Mouse (Mus musculus) liver, postnatal 0 days (tissue): ENCODE results near the gene Myl6b. TPM values are rescaled to one million over a fixed set of nuclear protein-coding genes. Genes with fewer than 3 reads are reported as not detected.

Source experiments
- ATAC-seq: fragments of 200-750 bp; cut with Nextera tagmentation; 2 replicates; pipeline ENCODE4 v1.8.0; 2017; ENCODE audit warnings: mild to moderate bottlenecking, moderate library complexity
- DNase-seq: peaks from one replicate; pipeline ENCODE4 v3.0.0-alpha.2; 2016
- H3K27ac ChIP-seq: fragments of 300-500 bp; sonication (generic); 2 replicates; pipeline ENCODE4 v1.5.1; 2014; ENCODE audit warnings: antibody characterized with exemption, moderate library complexity, mild to moderate bottlenecking, low read depth
- H3K27me3 ChIP-seq: fragments of 300-500 bp; sonication (generic); 2 replicates; pipeline ENCODE4 v1.6.1; 2014; ENCODE audit warnings: low read length, control low read depth, mixed read lengths; ENCODE audit not compliant: insufficient read depth
- H3K36me3 ChIP-seq: fragments of 300-500 bp; sonication (generic); replicated peaks from 2 replicates; pipeline ENCODE4 v1.6.1; 2014; ENCODE audit warnings: mild to moderate bottlenecking, control low read depth, low read length, moderate library complexity, mixed read lengths; ENCODE audit not compliant: insufficient read depth
- H3K4me1 ChIP-seq: fragments of 300-500 bp; sonication (generic); 2 replicates; pipeline ENCODE4 v1.6.1; 2014; ENCODE audit warnings: antibody characterized with exemption, mild to moderate bottlenecking, control low read depth; ENCODE audit not compliant: insufficient read depth
- H3K4me2 ChIP-seq: fragments of 300-500 bp; sonication (generic); 2 replicates; pipeline ENCODE4 v1.6.1; 2014; ENCODE audit warnings: low read depth, mild to moderate bottlenecking, low read length, moderate library complexity, mixed read lengths
- H3K4me3 ChIP-seq: fragments of 300-500 bp; sonication (generic); 2 replicates; pipeline ENCODE4 v1.5.1; 2014; ENCODE audit warnings: low read depth, low read length
- H3K9ac ChIP-seq: fragments of 300-500 bp; sonication (generic); replicated peaks from 2 replicates; pipeline ENCODE4 v1.6.1; 2014; ENCODE audit warnings: mild to moderate bottlenecking, moderate library complexity
- H3K9me3 ChIP-seq: fragments of 300-500 bp; sonication (generic); 2 replicates; pipeline ENCODE4 v1.6.1; 2016; ENCODE audit warnings: mild to moderate bottlenecking, control low read depth, low read length, mixed read lengths
- CTCF ChIP-seq: sonication (generic); IDR thresholded peaks from 2 replicates; pipeline ENCODE4 v1.5.1; 2016; ENCODE audit warnings: antibody characterized with exemption, low read depth
- EP300 ChIP-seq: IDR thresholded peaks from 2 replicates; pipeline ENCODE4 v1.6.1; 2016; ENCODE audit warnings: antibody characterized with exemption, low read depth, mild to moderate bottlenecking
- WGBS: fragments of 180-500 bp; shearing (Covaris S2); extraction: QIAGEN DNeasy Blood & Tissue Kit; methylation state at CpG from one replicate; pipeline ENCODE4 v1.1.7; 2014; ENCODE audit not compliant: insufficient replicate concordance; 5-methylcytosine and 5-hydroxymethylcytosine counted together
- polyA plus RNA-seq: library from polyadenylated mRNA; unstranded; fragments of >200 nt; fragmentation: Nextera tagmentation; extraction: Ambion mirVana; gene quantifications from 2 replicates; pipeline ENCODE4 v1.2.1, GENCODE M21; 2015

Gene Myl6b
- polyA plus RNA-seq, 1 experiment from 2014 or later, result 1.5 TPM

GRCm38 (mm10) chr10:128459409-128460269 lies 38.8 kb downstream of the Myl6b start:
- WGBS, result 3% methylated on average over 16 of the region's 67 CpGs
- peaks cover 10% of the 10 kb centered on the region; the same call in 1 of the 2 replicates for H3K4me1 ChIP-seq
- H3K4me3 ChIP-seq, result peak overlapping the region; percentile 86
- peak overlapping the region; percentile 93 for H3K9ac ChIP-seq
- H3K27me3 ChIP-seq, result no peaks in the 10 kb centered on the region
- H3K27ac ChIP-seq, result peak overlapping the region; percentile 96
- H3K36me3 ChIP-seq, result peaks cover 28% of the 10 kb centered on the region
- no peaks in the 10 kb centered on the region for H3K9me3 ChIP-seq
- no peak for DNase-seq
- ATAC-seq, result peak; percentile 71
- TF ChIP-seq EP300, result no peak
- TF ChIP-seq CTCF, result no peak
- peak overlapping the region; percentile 89 for H3K4me2 ChIP-seq

DNA sequence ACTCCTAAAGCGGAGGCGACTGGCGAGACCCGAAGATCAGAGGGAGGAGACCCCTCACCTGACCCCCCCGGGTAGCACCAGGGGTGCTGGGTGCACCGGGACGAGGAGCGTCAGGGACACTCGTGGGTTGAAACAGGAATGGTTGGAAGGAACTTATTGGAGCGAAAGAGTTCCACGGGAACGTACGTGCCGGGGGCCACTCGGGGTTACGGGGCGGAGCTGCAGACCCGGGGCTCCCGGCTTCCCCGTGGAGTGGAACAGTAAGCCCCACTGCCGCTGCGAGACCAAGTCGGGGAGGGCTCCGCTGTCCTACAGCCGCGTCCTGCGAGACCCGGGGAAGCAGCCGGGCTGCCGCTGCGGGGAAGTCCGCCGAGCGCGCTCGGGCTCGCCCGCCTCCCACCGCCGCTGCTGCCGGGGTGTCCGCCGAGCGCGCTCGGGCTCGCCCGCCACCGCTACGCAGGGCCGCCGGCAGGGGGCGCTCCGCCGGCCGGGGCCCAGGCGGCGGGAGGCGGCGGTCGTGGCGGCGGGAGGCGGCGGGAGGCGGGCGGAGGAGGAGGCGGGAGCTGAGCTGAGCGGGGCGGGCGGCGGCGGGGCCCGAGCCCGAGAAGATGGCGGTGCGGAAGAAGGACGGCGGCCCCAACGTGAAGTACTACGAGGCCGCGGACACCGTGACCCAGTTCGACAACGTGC lies 39.6 kb downstream of the Myl6b start, which contains the start of gene Smarcc2:
Smarcc2 (plus strand) TSS at position 530 of the 690 bp plus-strand sequence.
- under 1% methylated on average over 41 of the region's 86 CpGs for WGBS
- no peaks in the 10 kb centered on the region for H3K9me3 ChIP-seq
- DNase-seq, result peak; percentile 92
- H3K27ac ChIP-seq, result peak within 1 kb of the TSS; percentile 96
- peak within 1 kb of the TSS; percentile 93 for H3K9ac ChIP-seq
- no peaks in the 10 kb centered on the region for H3K27me3 ChIP-seq
- peak; percentile 38 for TF ChIP-seq CTCF
- no peak for TF ChIP-seq EP300
- peak within 1 kb of the TSS; percentile 89 for H3K4me2 ChIP-seq
- H3K4me3 ChIP-seq, result peak within 1 kb of the TSS; percentile 86
- peak; percentile 85 for ATAC-seq
- H3K36me3 ChIP-seq, result peaks cover 20% of the 10 kb centered on the region
- H3K4me1 ChIP-seq, result peaks cover 10% of the 10 kb centered on the region; the same call in 1 of the 2 replicates

DNA sequence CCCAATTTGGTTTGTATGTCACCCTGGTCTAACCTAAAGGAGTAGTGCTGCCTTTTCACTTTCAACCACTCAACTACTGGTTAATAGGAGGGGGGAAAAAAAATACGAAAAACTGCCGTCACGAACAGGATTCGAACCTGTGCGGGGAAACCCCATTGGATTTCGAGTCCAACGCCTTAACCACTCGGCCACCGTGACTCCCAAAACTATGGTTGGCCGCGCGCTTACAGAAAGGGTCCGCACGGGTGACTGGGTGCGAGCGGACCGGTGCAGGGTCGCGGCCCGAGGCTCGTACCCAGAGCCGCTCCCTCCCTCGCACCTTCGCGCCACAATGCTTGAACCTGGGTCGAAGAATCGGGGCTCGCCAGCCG lies 40.2 kb downstream of the Myl6b start:
- ATAC-seq (peak; percentile 53), DNase-seq (peak; percentile 93)
- TF ChIP-seq CTCF (no peak), EP300 (no peak)
- Histone ChIP-seq H3K4me1 (peaks cover 10% of the 10 kb centered on the region; the same call in 1 of the 2 replicates), H3K4me2 (peak overlapping the region; percentile 89), H3K9ac (peak overlapping the region; percentile 93), H3K36me3 (peaks cover 15% of the 10 kb centered on the region), H3K27ac (peak overlapping the region; percentile 96), H3K4me3 (peak overlapping the region; percentile 86), H3K27me3 (no peaks in the 10 kb centered on the region), H3K9me3 (no peaks in the 10 kb centered on the region)
- WGBS, result under 1% methylated on average over 29 of the region's 29 CpGs

GRCm38 (mm10) chr10:128457676-128458075 lies 40.8 kb downstream of the Myl6b start:
- Histone ChIP-seq H3K36me3 (peaks cover 9% of the 10 kb centered on the region; the same call in 1 of the 2 replicates), H3K4me1 (peaks cover 10% of the 10 kb centered on the region; the same call in 1 of the 2 replicates), H3K9ac (no peak overlapping the region), H3K4me3 (no peak overlapping the region), H3K9me3 (no peaks in the 10 kb centered on the region), H3K4me2 (no peak overlapping the region; the same call in 1 of the 2 replicates), H3K27me3 (no peaks in the 10 kb centered on the region), H3K27ac (no peak overlapping the region)
- no peak for TF ChIP-seq CTCF
- TF ChIP-seq EP300, result no peak
- 89% methylated on average over 6 of the region's 6 CpGs for WGBS
- ATAC-seq (no peak), DNase-seq (no peak)

DNA sequence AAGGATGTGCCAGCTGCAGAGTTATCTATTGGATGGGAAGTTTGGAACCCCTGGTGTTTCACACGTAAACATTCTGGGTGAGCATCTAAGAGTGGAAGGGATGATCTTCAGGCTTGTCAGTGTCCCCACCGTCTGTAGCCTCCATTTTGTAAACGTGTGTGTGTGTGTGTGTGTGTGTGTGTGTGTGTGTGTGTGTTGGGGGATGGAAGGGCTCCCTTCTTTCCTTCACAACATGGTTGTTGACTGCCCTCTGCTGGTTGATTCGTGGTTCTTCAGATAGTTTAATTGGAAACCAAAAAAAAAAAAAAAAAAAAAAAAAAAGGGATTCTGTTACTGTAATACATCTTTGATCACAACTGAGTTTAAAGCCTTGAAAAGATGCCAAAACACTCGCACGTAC lies 43.2 kb downstream of the Myl6b start:
- Histone ChIP-seq H3K4me1 (peaks cover 2% of the 10 kb centered on the region; the same call in 1 of the 2 replicates), H3K9me3 (no peaks in the 10 kb centered on the region), H3K4me2 (peak overlapping the region; percentile 40), H3K4me3 (no peak overlapping the region), H3K9ac (0 out of 2 replicates have a peak overlapping the region, but pooled peaks have one; percentile 16), H3K36me3 (no peaks in the 10 kb centered on the region), H3K27me3 (no peaks in the 10 kb centered on the region), H3K27ac (no peak overlapping the region)
- peak; percentile 80 for TF ChIP-seq CTCF
- TF ChIP-seq EP300, result no peak
- WGBS, result 4% methylated on average over 6 of the region's 6 CpGs
- DNase-seq (peak; percentile 80), ATAC-seq (no peak)

- ATAC-seq (no peak), DNase-seq (no peak)
- Histone ChIP-seq H3K4me3 (no peak overlapping the region), H3K27me3 (no peaks in the 10 kb centered on the region), H3K4me1 (no peaks in the 10 kb centered on the region), H3K36me3 (no peaks in the 10 kb centered on the region), H3K9ac (no peak overlapping the region), H3K27ac (no peak overlapping the region), H3K9me3 (no peaks in the 10 kb centered on the region), H3K4me2 (no peak overlapping the region)
- TF ChIP-seq CTCF (no peak), EP300 (no peak)
- 64% methylated on average over 3 of the region's 3 CpGs for WGBS
These were observed 44.0 kb downstream of the Myl6b start for GRCm38 (mm10) chr10:128454471-128454870.
